Mouse (Mus musculus) heart, postnatal 0 days (tissue): ENCODE measurements around the gene Ccnd1. TPM values are rescaled to one million over a fixed set of nuclear protein-coding genes. Genes with fewer than 3 reads are reported as not detected.
A peak's percentile ranks its signal among the peaks of the same experiment; 100 is the strongest.

Experiments used
- ATAC-seq: fragments of 200-750 bp; cut with Nextera tagmentation; 2 replicates; pipeline ENCODE4 v1.8.0; 2017; ENCODE audit warnings: low read depth, moderate number of reproducible peaks, moderate library complexity; ENCODE audit not compliant: insufficient read depth
- DNase-seq: peaks from one replicate; pipeline ENCODE4 v3.0.0-alpha.2; 2016; ENCODE audit warnings: low spot score
- H3K27ac ChIP-seq: fragments of 300-500 bp; sonication (generic); 2 replicates; pipeline ENCODE4 v1.5.1; 2014; ENCODE audit warnings: low read depth, mild to moderate bottlenecking
- H3K27me3 ChIP-seq: fragments of 300-500 bp; sonication (generic); 2 replicates; pipeline ENCODE4 v1.6.1; 2014; ENCODE audit warnings: low read length, mixed read lengths; ENCODE audit not compliant: control insufficient read depth, insufficient read depth
- H3K36me3 ChIP-seq: fragments of 300-500 bp; sonication (generic); replicated peaks from 2 replicates; pipeline ENCODE4 v1.6.1; 2014; ENCODE audit warnings: low read length, mixed read lengths; ENCODE audit not compliant: control insufficient read depth, insufficient read depth
- H3K4me1 ChIP-seq: fragments of 300-500 bp; sonication (generic); 2 replicates; pipeline ENCODE4 v1.6.1; 2014; ENCODE audit warnings: antibody characterized with exemption; ENCODE audit not compliant: control insufficient read depth, insufficient read depth
- H3K4me2 ChIP-seq: fragments of 300-500 bp; sonication (generic); 2 replicates; pipeline ENCODE4 v1.6.1; 2014; ENCODE audit warnings: low read depth, mild to moderate bottlenecking, low read length, moderate library complexity
- H3K4me3 ChIP-seq: fragments of 300-500 bp; sonication (generic); 2 replicates; pipeline ENCODE4 v1.5.1; 2014; ENCODE audit warnings: low read depth, low read length
- H3K9ac ChIP-seq: fragments of 300-500 bp; sonication (generic); replicated peaks from 2 replicates; pipeline ENCODE4 v1.6.1; 2014; ENCODE audit warnings: low read depth, low read length, mixed read lengths
- H3K9me3 ChIP-seq: fragments of 300-500 bp; sonication (generic); replicated peaks from 2 replicates; pipeline ENCODE4 v1.6.1; 2016; ENCODE audit warnings: low read length; ENCODE audit not compliant: control insufficient read depth
- CTCF ChIP-seq: IDR thresholded peaks from 2 replicates; pipeline ENCODE4 v1.5.1; 2016; ENCODE audit warnings: antibody characterized with exemption, control low read depth, low read depth
- EP300 ChIP-seq: IDR thresholded peaks from 2 replicates; pipeline ENCODE4 v1.6.1; 2016; ENCODE audit warnings: antibody characterized with exemption, low read depth
- WGBS: fragments of 180-500 bp; shearing (Covaris S2); extraction: QIAGEN DNeasy Blood & Tissue Kit; methylation state at CpG from one replicate; pipeline ENCODE4 v1.1.7; 2014; 5-methylcytosine and 5-hydroxymethylcytosine counted together
- polyA plus RNA-seq: library from polyadenylated mRNA; unstranded; fragments of >200 nt; fragmentation: Nextera tagmentation; extraction: Ambion mirVana; gene quantifications from 2 replicates; pipeline ENCODE4 v1.2.1, GENCODE M21; 2015
- total RNA-seq: library from RNA; depleted of rRNA; stranded (reverse); fragments of >200 nt; gene quantifications from 2 replicates; pipeline ENCODE4 v1.2.3, GENCODE M21; 2014; ENCODE audit warnings: low replicate concordance

Gene Ccnd1
- total and polyA plus RNA-seq, 2 experiments from 2014 or later, result 61.7 to 68.2 TPM

GRCm38 (mm10) chr7:144933336-144933735, 6.4 kb downstream of the Ccnd1 start:
- no peak overlapping the region for H3K4me3 ChIP-seq
- no peak overlapping the region for H3K4me2 ChIP-seq
- no peaks in the 10 kb centered on the region for H3K4me1 ChIP-seq
- H3K27me3 ChIP-seq, result no peaks in the 10 kb centered on the region
- TF ChIP-seq EP300, result no peak
- TF ChIP-seq CTCF, result no peak
- no peak overlapping the region for H3K27ac ChIP-seq
- DNase-seq (no peak), ATAC-seq (no peak)
- no peak overlapping the region for H3K9ac ChIP-seq
- H3K9me3 ChIP-seq, result no peaks in the 10 kb centered on the region
- WGBS, result 71% methylated on average over 3 of the region's 3 CpGs
- peaks cover 57% of the 10 kb centered on the region for H3K36me3 ChIP-seq

GRCm38 (mm10) chr7:144932389-144932937, 7.3 kb downstream of the Ccnd1 start:
- no peak for DNase-seq
- no peaks in the 10 kb centered on the region for H3K27me3 ChIP-seq

GRCm38 (mm10) chr7:144931778-144932177, 7.9 kb downstream of the Ccnd1 start:
- no peak for DNase-seq
- Histone ChIP-seq H3K9me3 (no peaks in the 10 kb centered on the region), H3K36me3 (peaks cover 53% of the 10 kb centered on the region), H3K4me3 (no peak overlapping the region), H3K27me3 (no peaks in the 10 kb centered on the region), H3K27ac (no peak overlapping the region), H3K4me2 (no peak overlapping the region), H3K4me1 (peaks cover 3% of the 10 kb centered on the region; the same call in 1 of the 2 replicates), H3K9ac (no peak overlapping the region)
- TF ChIP-seq CTCF (peak; percentile 53), EP300 (no peak)
- ATAC-seq, result no peak
- 14% methylated on average over 3 of the region's 3 CpGs for WGBS

More at GRCm38 (mm10) chr7:144932389-144932937, 7.3 kb downstream of the Ccnd1 start:
- no peak overlapping the region for H3K4me3 ChIP-seq
- TF ChIP-seq CTCF, result no peak
- TF ChIP-seq EP300, result no peak
- no peak overlapping the region for H3K9ac ChIP-seq
- no peaks in the 10 kb centered on the region for H3K9me3 ChIP-seq
- no peak for ATAC-seq
- H3K36me3 ChIP-seq, result peaks cover 57% of the 10 kb centered on the region
- H3K4me2 ChIP-seq, result no peak overlapping the region
- H3K4me1 ChIP-seq, result peaks cover 3% of the 10 kb centered on the region; the same call in 1 of the 2 replicates
- H3K27ac ChIP-seq, result no peak overlapping the region
- 78% methylated on average over 18 of the region's 18 CpGs for WGBS

- WGBS, result 76% methylated on average over 5 of the region's 5 CpGs
- TF ChIP-seq EP300 (no peak), CTCF (no peak)
- Histone ChIP-seq H3K9ac (no peak overlapping the region), H3K4me2 (no peak overlapping the region), H3K27ac (no peak overlapping the region), H3K9me3 (no peaks in the 10 kb centered on the region), H3K36me3 (peaks cover 38% of the 10 kb centered on the region), H3K4me1 (peaks cover 3% of the 10 kb centered on the region; the same call in 1 of the 2 replicates), H3K27me3 (no peaks in the 10 kb centered on the region), H3K4me3 (no peak overlapping the region)
- ATAC-seq, result no peak
- no peak for DNase-seq
Measured at GRCm38 (mm10) chr7:144929931-144930330, 9.8 kb downstream of the Ccnd1 start.

- Histone ChIP-seq H3K27ac (no peak overlapping the region), H3K4me2 (no peak overlapping the region), H3K4me1 (peaks cover 3% of the 10 kb centered on the region; the same call in 1 of the 2 replicates), H3K36me3 (peaks cover 35% of the 10 kb centered on the region), H3K27me3 (no peaks in the 10 kb centered on the region), H3K4me3 (no peak overlapping the region), H3K9me3 (no peaks in the 10 kb centered on the region), H3K9ac (no peak overlapping the region)
- no peak for ATAC-seq
- WGBS, result 76% methylated on average over 8 of the region's 8 CpGs
- no peak for DNase-seq
- TF ChIP-seq EP300 (no peak), CTCF (no peak)
Measured at GRCm38 (mm10) chr7:144929506-144929905, 10.2 kb downstream of the Ccnd1 start.

- no peak overlapping the region for H3K4me2 ChIP-seq
- no peaks in the 10 kb centered on the region for H3K27me3 ChIP-seq
- no peak for DNase-seq
- TF ChIP-seq CTCF, result no peak
- no peak for TF ChIP-seq EP300
- peaks cover 3% of the 10 kb centered on the region; the same call in 1 of the 2 replicates for H3K4me1 ChIP-seq
- no peaks in the 10 kb centered on the region for H3K9me3 ChIP-seq
- H3K4me3 ChIP-seq, result no peak overlapping the region
- no peak overlapping the region for H3K27ac ChIP-seq
- H3K9ac ChIP-seq, result no peak overlapping the region
- peaks cover 28% of the 10 kb centered on the region for H3K36me3 ChIP-seq
- ATAC-seq, result no peak
- 65% methylated on average over 6 of the region's 6 CpGs for WGBS
Measured at GRCm38 (mm10) chr7:144928889-144929210, 10.9 kb downstream of the Ccnd1 start.
